Mouse (Mus musculus) embryonic facial prominence, embryonic 11.5 days (tissue): ENCODE measurements around the gene Sarm1. TPM values are rescaled to one million over a fixed set of nuclear protein-coding genes. Genes with fewer than 3 reads are reported as not detected.

Experiments used
- ATAC-seq: fragments of 200-750 bp; cut with Nextera tagmentation; replicated peaks from 2 replicates; pipeline ENCODE4 v1.8.0; 2017; ENCODE audit warnings: low read depth; ENCODE audit not compliant: insufficient number of reproducible peaks, low FRiP score, low TSS enrichment
- DNase-seq: peaks from one replicate; pipeline ENCODE4 v3.0.0-alpha.2; 2015; ENCODE audit warnings: low spot score
- H3K27ac ChIP-seq: fragments of 300-500 bp; sonication (generic); replicated peaks from 2 replicates; pipeline ENCODE4 v1.5.1; 2014; ENCODE audit warnings: mild to moderate bottlenecking, low read depth, low read length, control low read depth
- H3K27me3 ChIP-seq: fragments of 300-500 bp; sonication (generic); 2 replicates; pipeline ENCODE4 v1.6.1; 2014; ENCODE audit warnings: mild to moderate bottlenecking, low read length, moderate library complexity, mixed read lengths; ENCODE audit not compliant: control insufficient read depth, insufficient read depth
- H3K36me3 ChIP-seq: fragments of 300-500 bp; sonication (generic); replicated peaks from 2 replicates; pipeline ENCODE4 v1.6.1; 2014; ENCODE audit warnings: low read depth, mild to moderate bottlenecking, low read length, moderate library complexity, mixed read lengths; ENCODE audit not compliant: control insufficient read depth, insufficient read depth
- H3K4me1 ChIP-seq: fragments of 300-500 bp; sonication (generic); 2 replicates; pipeline ENCODE4 v1.6.1; 2014; ENCODE audit warnings: low read length, mixed read lengths; ENCODE audit not compliant: control insufficient read depth, insufficient read depth
- H3K4me2 ChIP-seq: fragments of 300-500 bp; sonication (generic); 2 replicates; pipeline ENCODE4 v1.6.1; 2014; ENCODE audit warnings: low read depth, mild to moderate bottlenecking, control low read depth, low read length, moderate library complexity
- H3K4me3 ChIP-seq: fragments of 300-500 bp; sonication (generic); 2 replicates; pipeline ENCODE4 v1.5.1; 2014; ENCODE audit warnings: low read depth, low read length, control low read depth
- H3K9ac ChIP-seq: fragments of 300-500 bp; sonication (generic); replicated peaks from 2 replicates; pipeline ENCODE4 v1.6.1; 2014; ENCODE audit warnings: mild to moderate bottlenecking, control low read depth, low read length
- H3K9me3 ChIP-seq: fragments of 300-500 bp; sonication (generic); replicated peaks from 2 replicates; pipeline ENCODE4 v1.6.1; 2016; ENCODE audit warnings: mild to moderate bottlenecking, low read length, inconsistent platforms, mixed read lengths; ENCODE audit not compliant: control insufficient read depth
- WGBS: fragments of 180-500 bp; shearing (Covaris S2); extraction: QIAGEN DNeasy Blood & Tissue Kit; methylation state at CpG from one replicate; pipeline ENCODE4 v1.1.7; 2014; 5-methylcytosine and 5-hydroxymethylcytosine counted together
- polyA plus RNA-seq: library from polyadenylated mRNA; unstranded; fragments of >200 nt; fragmentation: Nextera tagmentation; extraction: Ambion mirVana; gene quantifications from 2 replicates; pipeline ENCODE4 v1.2.1, GENCODE M21; 2014

The Sarm1 gene
- polyA plus RNA-seq, 1 experiment from 2014 or later: 4.1 TPM

DNA sequence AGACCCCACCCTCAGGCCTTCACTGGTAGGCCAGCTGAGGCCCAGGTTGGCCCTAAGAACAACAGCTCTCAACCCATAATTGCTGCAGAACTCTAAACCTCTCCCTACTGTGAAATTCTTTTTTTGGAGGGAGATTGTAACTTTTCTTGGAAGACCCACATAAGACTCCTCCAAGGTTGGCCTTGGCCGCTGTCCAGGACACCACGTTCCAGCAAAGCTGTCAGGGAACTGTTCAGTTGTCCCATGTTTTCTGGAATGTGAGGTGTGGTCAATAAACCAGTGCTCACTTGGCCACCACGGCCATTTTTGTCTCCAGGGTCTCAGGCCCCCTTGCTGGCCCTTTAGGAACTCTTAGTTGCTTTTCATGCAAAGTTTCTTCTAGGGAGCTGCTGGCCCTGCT, 24.3 kb upstream of the Sarm1 start:
- Histone ChIP-seq H3K9ac (no peak overlapping the region), H3K4me1 (no peaks in the 10 kb centered on the region), H3K36me3 (peaks cover 19% of the 10 kb centered on the region), H3K4me2 (no peak overlapping the region), H3K27me3 (no peaks in the 10 kb centered on the region), H3K4me3 (no peak overlapping the region), H3K27ac (no peak overlapping the region), H3K9me3 (no peaks in the 10 kb centered on the region)
- 89% methylated on average over 3 of the region's 3 CpGs for WGBS
- DNase-seq (no peak), ATAC-seq (no peak)

DNA sequence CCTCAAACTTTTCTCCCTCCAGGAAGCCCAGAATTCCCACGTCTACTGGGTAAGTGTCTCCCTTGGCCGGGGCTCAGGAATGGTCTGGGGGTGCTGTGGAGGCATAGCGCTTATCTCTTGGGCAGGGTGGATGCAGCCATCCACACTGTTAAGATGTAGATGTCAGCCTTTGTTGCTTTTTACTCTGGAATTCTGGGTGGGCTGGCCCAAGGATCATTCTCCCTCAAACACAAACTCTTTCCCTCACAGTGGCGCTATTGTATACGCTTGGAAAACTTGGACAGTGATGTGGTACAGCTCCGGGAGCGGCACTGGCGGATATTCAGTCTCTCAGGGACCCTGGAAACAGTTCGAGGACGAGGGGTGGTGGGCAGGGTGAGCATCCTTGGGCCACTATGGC, 21.4 kb upstream of the Sarm1 start:
- no peaks in the 10 kb centered on the region for H3K4me1 ChIP-seq
- no peaks in the 10 kb centered on the region for H3K27me3 ChIP-seq
- peaks cover 15% of the 10 kb centered on the region for H3K36me3 ChIP-seq
- no peak overlapping the region for H3K9ac ChIP-seq
- no peak overlapping the region for H3K4me2 ChIP-seq
- WGBS: 94% methylated on average over 10 of the region's 10 CpGs
- DNase-seq (no peak), ATAC-seq (no peak)
- H3K4me3 ChIP-seq: no peak overlapping the region
- H3K27ac ChIP-seq: no peak overlapping the region
- no peaks in the 10 kb centered on the region for H3K9me3 ChIP-seq

DNA sequence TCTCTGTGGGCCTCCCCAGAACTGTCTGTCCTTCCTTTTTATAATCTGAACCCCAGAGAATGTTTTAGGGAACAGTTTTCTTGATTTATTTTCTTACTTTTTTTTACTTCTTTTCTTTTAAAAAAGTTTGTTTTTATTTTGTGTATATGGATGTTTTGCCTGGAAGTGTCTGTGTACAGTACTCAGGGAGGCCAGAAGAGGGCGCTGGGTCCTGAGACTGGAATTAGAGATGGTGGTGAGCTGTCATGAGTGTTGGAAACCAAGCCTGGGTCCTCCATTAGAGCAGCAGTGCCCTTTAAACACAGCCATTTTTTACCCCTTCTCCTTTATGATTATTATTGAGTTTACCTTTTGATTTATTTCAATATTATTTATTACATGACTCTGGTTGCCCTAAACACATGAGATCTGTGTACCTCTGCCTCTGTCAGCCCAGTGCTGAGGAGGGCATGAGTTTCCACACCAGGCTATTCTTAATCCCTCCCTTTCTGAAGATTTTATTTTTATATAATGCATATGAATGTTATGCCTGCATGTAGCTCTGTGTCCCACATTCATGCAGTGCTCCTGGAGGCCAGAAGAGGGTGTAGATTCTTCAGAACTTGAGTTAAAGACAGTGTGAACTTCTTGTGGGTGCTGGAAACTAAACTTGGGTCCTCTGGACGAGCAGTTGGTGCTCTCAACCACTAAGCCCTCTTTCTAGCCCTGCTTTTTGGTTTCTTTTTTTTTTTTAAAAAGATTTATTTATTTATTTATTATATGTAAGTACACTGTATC, 18.2 kb upstream of the Sarm1 start:
- Histone ChIP-seq H3K27me3 (no peaks in the 10 kb centered on the region), H3K9ac (no peak overlapping the region), H3K4me3 (no peak overlapping the region), H3K36me3 (peaks cover 10% of the 10 kb centered on the region), H3K4me1 (no peaks in the 10 kb centered on the region; the same call in 1 of the 2 replicates), H3K27ac (no peak overlapping the region), H3K9me3 (no peaks in the 10 kb centered on the region), H3K4me2 (no peak overlapping the region)
- 65% methylated on average over 2 of the region's 2 CpGs for WGBS
- DNase-seq (no peak), ATAC-seq (no peak)

GRCm38 (mm10) chr11:78513106-78513790, 15.7 kb upstream of the Sarm1 start:
- H3K9ac ChIP-seq: peak overlapping the region; percentile 88; the same call in 1 of the 2 replicates
- no peak for DNase-seq
- H3K9me3 ChIP-seq: no peaks in the 10 kb centered on the region
- 84% methylated on average over 3 of the region's 3 CpGs for WGBS
- peak overlapping the region; percentile 70 for H3K4me3 ChIP-seq
- peak overlapping the region; percentile 74 for H3K4me2 ChIP-seq
- H3K36me3 ChIP-seq: peaks cover 8% of the 10 kb centered on the region
- no peaks in the 10 kb centered on the region for H3K27me3 ChIP-seq
- ATAC-seq: no peak
- H3K27ac ChIP-seq: no peak overlapping the region
- no peaks in the 10 kb centered on the region; the same call in 1 of the 2 replicates for H3K4me1 ChIP-seq

DNA sequence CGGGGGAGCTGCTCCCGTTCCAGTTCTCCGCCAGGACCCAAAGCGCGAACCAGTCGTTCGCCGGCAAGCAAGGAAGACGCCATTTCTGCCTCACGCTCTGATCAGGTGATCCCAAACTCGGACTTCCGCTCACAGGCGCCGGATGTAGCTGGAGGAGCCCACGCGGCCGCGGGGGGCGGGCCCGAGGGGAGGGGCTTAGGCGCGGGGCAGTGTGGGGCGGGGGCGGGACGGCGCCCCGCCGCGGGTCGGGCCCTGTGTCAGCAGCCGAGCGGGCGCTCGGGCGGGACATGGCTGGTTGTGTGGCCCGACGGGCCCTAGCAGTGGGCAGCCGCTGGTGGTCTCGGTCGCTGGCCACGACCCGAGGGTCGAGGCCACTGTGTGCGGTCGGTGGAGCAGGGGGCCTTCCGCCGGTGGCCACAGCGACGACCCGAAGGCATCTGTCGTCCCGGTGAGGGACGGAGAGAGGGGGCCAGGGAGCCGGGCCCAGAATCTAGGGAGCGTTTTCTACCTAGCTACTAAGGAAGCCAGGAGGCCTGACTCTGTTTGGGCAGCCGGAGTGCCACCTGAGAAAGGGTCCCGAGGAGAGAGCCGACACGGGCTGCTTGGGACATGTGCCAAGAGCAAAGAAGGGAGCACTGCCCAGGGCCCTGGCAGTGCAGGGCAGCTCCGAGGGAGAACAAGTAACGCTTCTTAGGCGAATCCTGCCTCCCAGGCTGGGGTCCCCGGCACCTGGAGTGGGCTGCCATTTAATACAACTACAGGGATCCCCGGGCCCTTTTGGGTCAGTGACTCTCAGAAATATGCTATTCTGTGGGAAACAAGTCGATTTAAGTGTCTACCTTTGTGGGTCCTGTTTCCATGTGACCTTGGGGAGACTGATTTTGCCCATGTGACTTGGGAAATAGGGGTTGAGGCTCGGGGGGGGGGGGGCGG, 14.7 kb upstream of the Sarm1 start, which contains the start of the genes Tmem199 and Poldip2:
Gene Tmem199, minus strand, starts transcription at position 148 of the 933 bp plus-strand sequence.
Gene Poldip2, plus strand, starts transcription at position 169 of the 933 bp plus-strand sequence.
- Histone ChIP-seq H3K9me3 (no peaks in the 10 kb centered on the region), H3K4me3 (peak within 1 kb of the TSS; percentile 70), H3K27ac (peak within 1 kb of the TSS; percentile 31), H3K4me2 (peak within 1 kb of the TSS; percentile 74), H3K9ac (peak within 1 kb of the TSS; percentile 88), H3K27me3 (no peaks in the 10 kb centered on the region), H3K4me1 (no peaks in the 10 kb centered on the region; the same call in 1 of the 2 replicates), H3K36me3 (peaks cover 8% of the 10 kb centered on the region)
- ATAC-seq (peak; percentile 95), DNase-seq (peak; percentile 97)
- WGBS: under 1% methylated on average over 67 of the region's 67 CpGs

DNA sequence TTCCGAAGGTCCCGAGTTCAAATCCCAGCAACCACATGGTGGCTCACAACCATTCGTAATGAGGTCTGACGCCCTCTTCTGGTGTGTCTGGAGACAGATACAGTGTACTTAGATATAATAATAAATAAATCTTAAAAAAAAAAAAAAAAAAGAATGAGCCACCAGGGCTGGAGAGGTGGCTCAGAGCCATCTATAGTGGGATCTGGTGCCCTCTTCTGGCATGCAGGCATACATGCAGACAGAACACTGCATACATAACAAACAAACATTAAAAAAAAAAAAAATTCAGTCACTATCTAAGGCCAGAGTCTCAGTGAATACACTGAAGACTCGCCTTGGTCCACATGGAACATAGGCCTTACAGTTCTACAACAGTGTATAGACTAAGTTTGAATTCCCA, 11.6 kb upstream of the Sarm1 start:
- DNase-seq: no peak
- no peak overlapping the region for H3K4me2 ChIP-seq
- no peaks in the 10 kb centered on the region for H3K9me3 ChIP-seq
- no peaks in the 10 kb centered on the region; the same call in 1 of the 2 replicates for H3K36me3 ChIP-seq
- ATAC-seq: no peak
- H3K9ac ChIP-seq: no peak overlapping the region
- 81% methylated on average over 5 of the region's 5 CpGs for WGBS
- no peak overlapping the region for H3K4me3 ChIP-seq
- no peak overlapping the region for H3K27ac ChIP-seq
- H3K4me1 ChIP-seq: no peaks in the 10 kb centered on the region; the same call in 1 of the 2 replicates
- H3K27me3 ChIP-seq: no peaks in the 10 kb centered on the region

DNA sequence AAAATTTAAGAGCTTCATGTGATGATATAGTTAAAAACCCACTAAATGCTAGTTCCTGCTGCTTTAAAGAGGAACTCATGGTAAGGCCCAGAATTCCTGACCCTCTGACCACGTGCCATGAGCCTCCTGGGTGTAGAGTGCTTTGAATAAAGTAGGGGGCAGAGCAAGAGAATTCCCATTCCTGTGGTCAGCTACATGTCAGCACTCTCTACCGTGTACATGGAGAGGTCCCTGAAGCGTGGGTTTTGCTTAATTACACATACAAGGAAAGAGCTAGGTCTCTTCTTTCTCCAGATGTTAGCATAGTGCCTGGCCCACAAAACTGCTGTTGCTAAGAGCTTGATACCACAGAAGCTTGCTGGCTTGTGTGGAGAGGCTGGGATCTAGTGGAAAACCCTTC, 7.9 kb upstream of the Sarm1 start:
- WGBS: 75% methylated on average over 3 of the region's 3 CpGs
- no peak overlapping the region for H3K27ac ChIP-seq
- ATAC-seq: no peak
- no peaks in the 10 kb centered on the region for H3K4me1 ChIP-seq
- DNase-seq: no peak
- no peaks in the 10 kb centered on the region; the same call in 1 of the 2 replicates for H3K36me3 ChIP-seq
- no peaks in the 10 kb centered on the region for H3K9me3 ChIP-seq
- no peak overlapping the region for H3K4me2 ChIP-seq
- H3K4me3 ChIP-seq: no peak overlapping the region
- no peak overlapping the region for H3K9ac ChIP-seq
- H3K27me3 ChIP-seq: no peaks in the 10 kb centered on the region
